Mouse (Mus musculus): Measurements from ENCODE around the gene Casp1. TPM values are rescaled to one million over a fixed set of nuclear protein-coding genes. Genes with fewer than 3 reads are reported as not detected.

Gene Casp1
- 0.69 and 1.2 TPM in 2 replicates for polyA plus RNA-seq (2012; rRNA removed)
- polyA plus RNA-seq (2014; fragmentation: Nextera tagmentation; extraction: Ambion mirVana): 1.8 and 2.7 TPM in 2 replicates

DNA sequence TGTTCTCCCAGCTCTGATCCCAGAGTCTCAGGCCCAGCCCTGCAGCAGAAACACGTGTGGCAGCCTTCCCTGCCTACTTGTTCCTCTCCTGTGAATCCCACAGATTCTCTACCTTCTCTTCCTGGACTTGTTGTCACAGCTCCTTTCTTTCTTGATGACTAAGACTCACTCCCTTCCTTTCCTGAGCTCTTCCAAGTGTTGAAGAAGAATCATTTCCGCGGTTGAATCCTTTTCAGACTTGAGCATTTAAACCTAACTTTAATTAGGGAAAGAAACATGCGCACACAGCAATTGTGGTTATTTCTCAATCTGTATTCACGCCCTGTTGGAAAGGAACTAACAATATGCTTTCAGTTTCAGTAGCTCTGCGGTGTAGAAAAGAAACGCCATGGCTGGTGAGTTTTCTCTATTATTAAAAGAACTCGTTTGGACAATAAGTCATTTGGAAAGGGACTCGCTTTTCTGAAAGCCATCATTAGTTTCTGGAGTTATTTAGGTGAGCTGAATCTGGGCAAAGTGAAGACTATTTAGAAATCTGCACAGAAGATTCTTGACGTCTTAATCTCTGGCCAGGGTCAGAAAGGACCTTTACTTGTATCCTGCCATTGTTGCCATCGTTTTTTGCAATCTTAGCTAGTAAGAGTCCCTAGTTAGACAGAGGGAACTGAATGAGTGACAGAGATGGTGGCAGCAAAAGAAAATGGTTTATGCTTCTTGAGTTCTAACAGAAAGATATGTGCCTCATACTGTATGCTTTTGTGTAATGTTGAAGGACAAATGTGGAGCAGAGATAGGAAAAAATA is at the start of gene Casp1:
Gene Casp1 (plus strand): TSS at position 189 of the 803 bp plus-strand sequence.
- no peak for TF ChIP-seq POLR2A (IDR thresholded peaks at IDR 0.05; ENCODE audit: borderline replicate concordance, extremely low read depth, insufficient read depth, insufficient read length)
- no peak for DNase-seq (ENCODE audit: low spot score)
- H3K27me3 ChIP-seq (ENCODE audit: control insufficient read depth, insufficient read depth, low read length): no peaks in the 10 kb centered on the region
- H3K4me3 ChIP-seq (replicated peaks; ENCODE audit: low read length): no peak within 1 kb of the TSS
- H3K36me3 ChIP-seq (ENCODE audit: control insufficient read depth, insufficient read depth, low read length): no peaks in the 10 kb centered on the region
- no peak within 1 kb of the TSS for H3K9ac ChIP-seq (ENCODE audit: low read depth, low read length, severe bottlenecking)
- no peak for ATAC-seq (ENCODE audit: low FRiP score, low read depth)
- H3K9me3 ChIP-seq (ENCODE audit: control insufficient read depth, low read length): no peaks in the 10 kb centered on the region
- H3K27ac ChIP-seq (replicated peaks; ENCODE audit: low read depth, low read length): no peak within 1 kb of the TSS
- H3K4me2 ChIP-seq (replicated peaks; ENCODE audit: low read depth, low read length, severe bottlenecking): no peak within 1 kb of the TSS
- H3K4me1 ChIP-seq (ENCODE audit: control insufficient read depth, insufficient read depth, low read length): no peaks in the 10 kb centered on the region
- 74% methylated on average over 11 of the region's 11 CpGs for WGBS

GRCm38 (mm10) chr9:5263951-5264475 is 34.3 kb upstream of the Casp1 start:
- Histone ChIP-seq H3K9ac (ENCODE audit: low read depth, low read length, severe bottlenecking) (no peak overlapping the region), H3K4me3 (replicated peaks; ENCODE audit: low read length) (no peak overlapping the region), H3K9me3 (ENCODE audit: control insufficient read depth, low read length) (no peaks in the 10 kb centered on the region), H3K4me2 (replicated peaks; ENCODE audit: low read depth, low read length, severe bottlenecking) (no peak overlapping the region), H3K4me1 (ENCODE audit: control insufficient read depth, insufficient read depth, low read length) (no peaks in the 10 kb centered on the region), H3K27ac (replicated peaks; ENCODE audit: low read depth, low read length) (no peak overlapping the region), H3K27me3 (ENCODE audit: control insufficient read depth, insufficient read depth, low read length) (no peaks in the 10 kb centered on the region), H3K36me3 (ENCODE audit: control insufficient read depth, insufficient read depth, low read length) (no peaks in the 10 kb centered on the region)
- no peak for TF ChIP-seq POLR2A (IDR thresholded peaks at IDR 0.05; ENCODE audit: borderline replicate concordance, extremely low read depth, insufficient read depth, insufficient read length)
- 59% methylated on average over 2 of the region's 2 CpGs for WGBS
- ATAC-seq (ENCODE audit: low FRiP score, low read depth) (no peak), DNase-seq (ENCODE audit: low spot score) (no peak)

GRCm38 (mm10) chr9:5270274-5270673 is 28.0 kb upstream of the Casp1 start:
- no peaks in the 10 kb centered on the region for H3K4me1 ChIP-seq (ENCODE audit: control insufficient read depth, insufficient read depth, low read length)
- 69% methylated on average over 2 of the region's 2 CpGs for WGBS
- H3K4me2 ChIP-seq (replicated peaks; ENCODE audit: low read depth, low read length, severe bottlenecking): no peak overlapping the region
- H3K27ac ChIP-seq (replicated peaks; ENCODE audit: low read depth, low read length): no peak overlapping the region
- DNase-seq (ENCODE audit: low spot score) (no peak), ATAC-seq (ENCODE audit: low FRiP score, low read depth) (no peak)
- no peak overlapping the region for H3K4me3 ChIP-seq (replicated peaks; ENCODE audit: low read length)
- TF ChIP-seq POLR2A (IDR thresholded peaks at IDR 0.05; ENCODE audit: borderline replicate concordance, extremely low read depth, insufficient read depth, insufficient read length): no peak
- H3K36me3 ChIP-seq (ENCODE audit: control insufficient read depth, insufficient read depth, low read length): no peaks in the 10 kb centered on the region
- no peaks in the 10 kb centered on the region for H3K9me3 ChIP-seq (ENCODE audit: control insufficient read depth, low read length)
- H3K27me3 ChIP-seq (ENCODE audit: control insufficient read depth, insufficient read depth, low read length): no peaks in the 10 kb centered on the region
- H3K9ac ChIP-seq (ENCODE audit: low read depth, low read length, severe bottlenecking): no peak overlapping the region

DNA sequence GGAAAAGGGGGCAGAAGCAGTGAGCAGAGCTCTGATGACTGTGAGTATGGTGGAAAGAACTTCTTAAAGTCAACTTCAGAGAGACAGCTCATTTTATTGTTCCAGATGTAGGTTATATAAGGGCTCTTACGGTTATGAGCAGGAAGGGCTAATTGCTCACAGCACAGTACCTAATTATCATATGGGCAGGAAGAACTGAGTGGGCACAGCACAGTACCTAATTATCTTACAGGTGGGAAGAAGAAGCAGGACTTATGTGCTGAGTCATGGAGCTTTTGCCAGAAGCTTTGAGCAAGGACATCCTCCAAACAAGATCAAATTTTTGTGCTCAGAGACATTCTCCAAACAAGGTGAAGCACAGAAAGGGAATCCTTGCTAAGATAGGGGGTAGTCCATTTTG is 27.4 kb upstream of the Casp1 start:
- no peak for TF ChIP-seq POLR2A (IDR thresholded peaks at IDR 0.05; ENCODE audit: borderline replicate concordance, extremely low read depth, insufficient read depth, insufficient read length)
- Histone ChIP-seq H3K4me2 (replicated peaks; ENCODE audit: low read depth, low read length, severe bottlenecking) (no peak overlapping the region), H3K27ac (replicated peaks; ENCODE audit: low read depth, low read length) (no peak overlapping the region), H3K36me3 (ENCODE audit: control insufficient read depth, insufficient read depth, low read length) (no peaks in the 10 kb centered on the region), H3K9me3 (ENCODE audit: control insufficient read depth, low read length) (no peaks in the 10 kb centered on the region), H3K27me3 (ENCODE audit: control insufficient read depth, insufficient read depth, low read length) (no peaks in the 10 kb centered on the region), H3K9ac (ENCODE audit: low read depth, low read length, severe bottlenecking) (no peak overlapping the region), H3K4me3 (replicated peaks; ENCODE audit: low read length) (no peak overlapping the region), H3K4me1 (ENCODE audit: control insufficient read depth, insufficient read depth, low read length) (no peaks in the 10 kb centered on the region)
- ATAC-seq (ENCODE audit: low FRiP score, low read depth) (no peak), DNase-seq (ENCODE audit: low spot score) (no peak)
- 26% methylated on average over 1 of the region's 1 CpGs for WGBS

DNA sequence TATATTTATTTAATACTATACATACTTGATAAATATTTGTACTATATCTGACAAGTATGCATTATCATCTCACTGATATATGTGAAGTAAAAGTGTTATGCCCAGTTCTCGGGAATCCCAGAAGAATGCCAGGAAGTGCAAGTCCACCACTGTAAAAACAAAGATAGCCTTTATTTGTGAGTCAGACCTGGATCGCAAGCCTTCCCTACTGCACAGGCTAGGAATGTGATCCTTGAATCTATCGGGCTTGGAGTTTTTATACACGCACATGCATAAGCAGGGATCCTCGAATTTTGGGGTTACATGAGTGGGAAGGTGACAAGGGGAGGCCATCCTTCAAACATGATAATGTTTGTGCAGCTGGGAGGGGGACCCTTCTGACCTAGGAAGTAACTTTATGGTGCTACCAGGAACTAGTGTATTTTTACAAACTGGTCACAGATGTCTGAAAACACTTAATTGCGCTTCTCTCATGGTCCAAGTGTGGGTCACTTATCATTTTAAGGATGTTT is 26.9 kb upstream of the Casp1 start:
- H3K4me3 ChIP-seq (replicated peaks; ENCODE audit: low read length): no peak overlapping the region
- no peaks in the 10 kb centered on the region for H3K36me3 ChIP-seq (ENCODE audit: control insufficient read depth, insufficient read depth, low read length)
- H3K27me3 ChIP-seq (ENCODE audit: control insufficient read depth, insufficient read depth, low read length): no peaks in the 10 kb centered on the region
- H3K4me2 ChIP-seq (replicated peaks; ENCODE audit: low read depth, low read length, severe bottlenecking): no peak overlapping the region
- TF ChIP-seq POLR2A (IDR thresholded peaks at IDR 0.05; ENCODE audit: borderline replicate concordance, extremely low read depth, insufficient read depth, insufficient read length): no peak
- no peaks in the 10 kb centered on the region for H3K9me3 ChIP-seq (ENCODE audit: control insufficient read depth, low read length)
- no peaks in the 10 kb centered on the region for H3K4me1 ChIP-seq (ENCODE audit: control insufficient read depth, insufficient read depth, low read length)
- no peak overlapping the region for H3K27ac ChIP-seq (replicated peaks; ENCODE audit: low read depth, low read length)
- 73% methylated on average over 6 of the region's 6 CpGs for WGBS
- no peak for ATAC-seq (ENCODE audit: low FRiP score, low read depth)
- no peak overlapping the region for H3K9ac ChIP-seq (ENCODE audit: low read depth, low read length, severe bottlenecking)
- no peak for DNase-seq (ENCODE audit: low spot score)

Measured in limb, embryonic 14.5 days (tissue).